Mouse (Mus musculus): ENCODE results near the gene Fbxo40.

DNA sequence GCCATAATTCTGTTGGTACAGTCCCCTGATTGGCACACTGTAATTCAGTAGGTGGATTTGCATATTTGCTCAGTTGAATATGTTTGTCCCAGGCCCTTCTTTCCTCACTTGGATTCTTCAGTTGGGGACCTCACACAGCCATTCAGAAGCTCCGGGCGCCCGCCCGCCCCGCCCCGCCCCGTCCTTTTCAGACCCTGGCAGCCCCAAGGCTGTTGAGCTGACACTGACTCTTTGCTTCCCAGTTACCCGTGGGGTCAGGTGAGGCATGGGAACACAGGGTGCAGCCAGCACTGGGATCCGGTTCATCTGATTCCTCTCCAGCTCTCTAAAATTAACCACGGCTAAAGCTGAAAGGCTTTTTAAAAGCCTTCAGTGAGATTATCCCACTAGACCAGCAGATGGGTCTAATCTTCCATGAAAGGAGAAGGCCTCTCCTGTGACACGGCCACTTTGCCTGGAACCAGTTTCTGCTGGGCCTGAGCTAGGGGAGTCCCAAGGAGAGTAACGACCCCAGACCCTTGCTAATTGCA is 45.3 kb downstream of the Fbxo40 start:
- no peak for TF ChIP-seq CTCF (IDR thresholded peaks at IDR 0.05; ENCODE audit: extremely low read depth, insufficient read depth, insufficient read length, insufficient replicate concordance)
- TF ChIP-seq POLR2A (IDR thresholded peaks at IDR 0.05; ENCODE audit: low read depth, low read length): no peak

Data from spleen, adult 2 months (tissue).